Mouse (Mus musculus) thymus, adult 2 months (tissue): ENCODE measurements around the gene Pgm2.

Experiments used
- CTCF ChIP-seq: fragments of 200-500 bp; IDR thresholded peaks from 2 replicates; pipeline ENCODE4 v1.5.1; 2012; ENCODE audit warnings: mild to moderate bottlenecking, control low read depth, low read length, moderate library complexity, borderline replicate concordance; ENCODE audit not compliant: control insufficient read depth, poor library complexity, insufficient read depth; ENCODE audit errors: extremely low read depth
- POLR2A ChIP-seq: fragments of 200-500 bp; IDR thresholded peaks from 2 replicates; pipeline ENCODE4 v1.6.1; 2012; ENCODE audit warnings: mild to moderate bottlenecking, low read length, control low read depth, moderate library complexity; ENCODE audit not compliant: control insufficient read depth, poor library complexity, insufficient read depth; ENCODE audit errors: extremely low read depth

DNA sequence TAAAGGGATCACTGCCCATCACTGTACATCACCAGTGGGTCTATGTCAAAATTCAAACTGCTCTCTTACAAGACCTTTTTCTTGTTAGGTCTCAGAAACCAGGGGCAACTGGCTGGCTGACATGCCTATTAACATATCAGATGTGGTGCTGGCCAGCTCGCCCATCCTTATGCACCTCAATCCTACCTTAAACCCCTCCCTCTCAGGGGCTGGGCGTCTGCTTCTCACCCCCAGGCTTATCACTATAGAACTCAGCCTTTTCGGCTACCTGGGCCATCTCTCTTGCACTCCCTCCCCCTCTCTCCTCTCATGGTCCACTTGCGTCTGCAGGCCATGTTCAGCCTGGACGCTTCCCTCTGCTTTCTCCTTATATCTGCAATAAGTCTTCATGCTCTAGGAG lies 38.8 kb downstream of the Pgm2 start:
- TF ChIP-seq POLR2A (no peak), CTCF (no peak)
